Mouse (Mus musculus): Measurements from ENCODE around the gene Asxl2. TPM values are rescaled to one million over a fixed set of nuclear protein-coding genes. Genes with fewer than 3 reads are reported as not detected.

Asxl2 gene
- polyA plus RNA-seq, 1 experiment from 2014 or later: 9.6 TPM

DNA sequence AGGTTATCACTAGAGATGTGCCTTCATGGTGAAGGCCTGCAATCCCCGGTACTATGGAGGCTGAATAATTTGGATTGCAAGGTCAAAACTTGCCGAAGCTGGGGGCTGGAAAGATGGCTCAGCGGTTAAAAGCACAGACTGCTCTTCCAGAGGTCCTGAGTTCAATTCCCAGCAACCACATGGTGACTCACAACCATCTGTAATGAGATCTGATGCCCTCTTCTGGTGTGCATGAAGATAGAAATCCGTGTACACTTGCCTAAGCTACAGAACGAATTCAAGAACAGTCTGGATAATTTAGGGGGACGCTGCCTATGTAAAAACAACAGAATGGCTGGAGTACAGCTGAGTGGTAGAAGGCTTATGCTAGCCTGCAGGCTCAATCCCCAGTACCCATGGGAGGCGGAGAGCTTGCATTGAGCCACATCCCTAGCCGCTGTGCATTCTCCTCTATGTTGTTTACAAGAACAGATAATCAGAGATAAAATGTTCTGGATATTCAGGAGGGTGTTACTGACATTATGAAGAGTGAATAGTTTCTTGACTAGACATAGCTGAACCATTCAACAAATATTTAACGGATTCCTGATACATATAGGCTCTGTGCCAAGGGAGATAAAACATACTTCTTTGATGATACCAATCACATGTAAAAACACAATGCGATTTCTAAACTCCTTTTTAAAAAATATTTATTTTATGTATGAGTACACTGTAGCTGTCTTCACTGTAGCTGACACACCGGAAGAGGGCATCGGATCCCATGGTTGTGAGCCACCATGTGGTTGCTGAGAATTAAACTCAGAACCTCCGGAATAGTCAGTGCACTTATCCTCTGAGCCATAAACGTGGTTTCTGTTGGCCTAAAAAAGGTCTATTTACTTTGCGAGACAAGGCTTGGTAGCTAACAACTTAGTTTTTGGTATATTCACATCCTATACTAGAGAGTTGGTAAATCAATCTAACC is 999 bp upstream of the Asxl2 start:
- H3K9ac ChIP-seq (ENCODE audit: low read depth, low read length): peak overlapping the region; percentile 38; the same call in 1 of the 2 replicates
- peak overlapping the region; percentile 72 for H3K4me2 ChIP-seq (ENCODE audit: low read length)
- no peaks in the 10 kb centered on the region for H3K27me3 ChIP-seq (ENCODE audit: insufficient read depth, low read length)
- H3K4me3 ChIP-seq (replicated peaks; ENCODE audit: low read depth, low read length): peak overlapping the region; percentile 79
- H3K4me1 ChIP-seq (replicated peaks; ENCODE audit: insufficient read depth, low read length): peaks cover 6% of the 10 kb centered on the region
- ATAC-seq (replicated peaks; ENCODE audit: low FRiP score, low read depth) (peak; percentile 5; the same call in 1 of the 2 replicates), DNase-seq (ENCODE audit: low spot score) (peak; percentile 67)
- no peaks in the 10 kb centered on the region for H3K9me3 ChIP-seq (replicated peaks; ENCODE audit: low read length)
- peak overlapping the region; percentile 98 for H3K27ac ChIP-seq
- peak; percentile 61 for TF ChIP-seq CTCF (IDR thresholded peaks at IDR 0.05; ENCODE audit: low read depth)
- H3K36me3 ChIP-seq (ENCODE audit: insufficient read depth, low read length): no peaks in the 10 kb centered on the region
- WGBS: 42% methylated on average over 15 of the region's 15 CpGs

DNA sequence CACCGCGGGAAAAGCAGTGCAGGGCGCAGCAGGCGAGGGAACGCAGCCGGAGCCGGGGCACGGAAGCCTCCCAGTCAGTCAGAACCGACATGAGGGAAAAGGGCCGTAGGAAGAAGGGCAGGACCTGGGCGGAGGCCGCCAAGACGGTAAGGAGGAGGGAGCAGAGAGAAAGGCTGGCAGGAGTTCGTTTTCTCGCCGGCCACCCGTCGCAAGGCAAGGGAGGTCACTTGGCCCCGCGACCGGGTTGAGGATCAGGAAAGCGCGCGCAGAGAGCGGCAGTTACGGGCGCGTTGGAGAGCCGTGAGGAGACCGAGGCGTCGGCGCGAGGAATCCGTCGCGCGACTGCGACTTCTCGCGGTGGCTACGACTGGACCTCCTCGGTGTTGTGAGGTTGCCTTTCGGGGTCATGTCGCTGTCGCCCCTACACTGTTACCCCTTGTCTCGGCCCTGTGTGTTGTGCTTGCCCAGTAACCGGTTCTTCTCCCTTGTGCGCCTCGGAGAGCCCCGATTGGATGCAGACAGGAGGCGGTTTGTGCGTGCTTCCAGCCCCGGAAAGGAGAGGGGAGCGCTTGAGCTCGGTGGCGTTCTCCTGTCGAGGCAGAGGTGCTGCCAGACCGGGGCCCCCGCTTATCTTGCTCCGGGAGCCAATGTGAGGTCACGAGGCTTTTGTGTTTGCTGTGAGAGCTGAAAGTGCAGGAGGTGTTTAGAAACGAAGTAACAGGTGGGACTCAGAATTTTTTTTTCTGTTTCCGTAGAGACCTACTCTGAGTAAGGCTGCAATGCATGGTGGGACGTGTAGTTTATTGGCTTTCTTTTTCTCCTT is 621 bp downstream of the Asxl2 start:
- no peaks in the 10 kb centered on the region for H3K27me3 ChIP-seq (ENCODE audit: insufficient read depth, low read length)
- peaks cover 6% of the 10 kb centered on the region for H3K4me1 ChIP-seq (replicated peaks; ENCODE audit: insufficient read depth, low read length)
- peak overlapping the region; percentile 98 for H3K9ac ChIP-seq (ENCODE audit: low read depth, low read length)
- peak overlapping the region; percentile 79 for H3K4me3 ChIP-seq (replicated peaks; ENCODE audit: low read depth, low read length)
- H3K27ac ChIP-seq: peak overlapping the region; percentile 98
- WGBS: under 1% methylated on average over 63 of the region's 65 CpGs
- no peak for TF ChIP-seq CTCF (IDR thresholded peaks at IDR 0.05; ENCODE audit: low read depth)
- no peaks in the 10 kb centered on the region for H3K36me3 ChIP-seq (ENCODE audit: insufficient read depth, low read length)
- peak overlapping the region; percentile 72 for H3K4me2 ChIP-seq (ENCODE audit: low read length)
- ATAC-seq (replicated peaks; ENCODE audit: low FRiP score, low read depth) (peak; percentile 63), DNase-seq (ENCODE audit: low spot score) (peak; percentile 84)
- no peaks in the 10 kb centered on the region for H3K9me3 ChIP-seq (replicated peaks; ENCODE audit: low read length)

- peak overlapping the region; percentile 72 for H3K4me2 ChIP-seq (ENCODE audit: low read length)
- no peaks in the 10 kb centered on the region for H3K36me3 ChIP-seq (ENCODE audit: insufficient read depth, low read length)
- no peak for ATAC-seq (replicated peaks; ENCODE audit: low FRiP score, low read depth)
- WGBS: 70% methylated on average over 11 of the region's 11 CpGs
- 0 out of 2 replicates have a peak, but pooled peaks have one; percentile 20 for TF ChIP-seq CTCF (IDR thresholded peaks at IDR 0.05; ENCODE audit: low read depth)
- H3K27ac ChIP-seq: no peak overlapping the region
- H3K9me3 ChIP-seq (replicated peaks; ENCODE audit: low read length): no peaks in the 10 kb centered on the region
- no peak for DNase-seq (ENCODE audit: low spot score)
- H3K27me3 ChIP-seq (ENCODE audit: insufficient read depth, low read length): no peaks in the 10 kb centered on the region
- H3K9ac ChIP-seq (ENCODE audit: low read depth, low read length): peak overlapping the region; percentile 98
- peak overlapping the region; percentile 79 for H3K4me3 ChIP-seq (replicated peaks; ENCODE audit: low read depth, low read length)
- peaks cover 6% of the 10 kb centered on the region for H3K4me1 ChIP-seq (replicated peaks; ENCODE audit: insufficient read depth, low read length)
Observed at GRCm38 (mm10) chr12:3427891-3428775, 1.5 kb downstream of the Asxl2 start.

- TF ChIP-seq CTCF (IDR thresholded peaks at IDR 0.05; ENCODE audit: low read depth): no peak
- ATAC-seq (replicated peaks; ENCODE audit: low FRiP score, low read depth): no peak
- H3K9me3 ChIP-seq (replicated peaks; ENCODE audit: low read length): no peaks in the 10 kb centered on the region
- no peak overlapping the region for H3K9ac ChIP-seq (ENCODE audit: low read depth, low read length)
- H3K4me2 ChIP-seq (ENCODE audit: low read length): no peak overlapping the region
- H3K27me3 ChIP-seq (ENCODE audit: insufficient read depth, low read length): no peaks in the 10 kb centered on the region
- 0 out of 2 replicates have a peak, but pooled peaks cover 2% of the 10 kb centered on the region for H3K36me3 ChIP-seq (ENCODE audit: insufficient read depth, low read length)
- 63% methylated on average over 2 of the region's 2 CpGs for WGBS
- no peak overlapping the region for H3K4me3 ChIP-seq (replicated peaks; ENCODE audit: low read depth, low read length)
- no peak overlapping the region for H3K27ac ChIP-seq
- no peak for DNase-seq (ENCODE audit: low spot score)
- peaks cover 6% of the 10 kb centered on the region for H3K4me1 ChIP-seq (replicated peaks; ENCODE audit: insufficient read depth, low read length)
Observed at GRCm38 (mm10) chr12:3429681-3430442, 3.2 kb downstream of the Asxl2 start.

GRCm38 (mm10) chr12:3430443-3430753 is 3.7 kb downstream of the Asxl2 start:
- H3K27ac ChIP-seq: no peak overlapping the region
- H3K36me3 ChIP-seq (ENCODE audit: insufficient read depth, low read length): 0 out of 2 replicates have a peak, but pooled peaks cover 2% of the 10 kb centered on the region
- H3K27me3 ChIP-seq (ENCODE audit: insufficient read depth, low read length): no peaks in the 10 kb centered on the region
- no peak overlapping the region for H3K4me3 ChIP-seq (replicated peaks; ENCODE audit: low read depth, low read length)
- ATAC-seq (replicated peaks; ENCODE audit: low FRiP score, low read depth): no peak
- H3K9me3 ChIP-seq (replicated peaks; ENCODE audit: low read length): no peaks in the 10 kb centered on the region
- no peak overlapping the region for H3K9ac ChIP-seq (ENCODE audit: low read depth, low read length)
- no peak for DNase-seq (ENCODE audit: low spot score)
- H3K4me2 ChIP-seq (ENCODE audit: low read length): no peak overlapping the region
- H3K4me1 ChIP-seq (replicated peaks; ENCODE audit: insufficient read depth, low read length): peaks cover 3% of the 10 kb centered on the region
- TF ChIP-seq CTCF (IDR thresholded peaks at IDR 0.05; ENCODE audit: low read depth): no peak

Data from kidney, postnatal 0 days (tissue).